Mouse (Mus musculus): Measurements from ENCODE around the gene Ttc13. TPM values are rescaled to one million over a fixed set of nuclear protein-coding genes. Genes with fewer than 3 reads are reported as not detected.

The Ttc13 gene
- polyA plus RNA-seq (2015; fragmentation: Illumina TruSeq; extraction: RNeasy Lipid Tissue Mini Kit (QIAGEN cat#74804); ENCODE audit: insufficient read depth, low read depth, low replicate concordance) = 12.2 TPM

DNA sequence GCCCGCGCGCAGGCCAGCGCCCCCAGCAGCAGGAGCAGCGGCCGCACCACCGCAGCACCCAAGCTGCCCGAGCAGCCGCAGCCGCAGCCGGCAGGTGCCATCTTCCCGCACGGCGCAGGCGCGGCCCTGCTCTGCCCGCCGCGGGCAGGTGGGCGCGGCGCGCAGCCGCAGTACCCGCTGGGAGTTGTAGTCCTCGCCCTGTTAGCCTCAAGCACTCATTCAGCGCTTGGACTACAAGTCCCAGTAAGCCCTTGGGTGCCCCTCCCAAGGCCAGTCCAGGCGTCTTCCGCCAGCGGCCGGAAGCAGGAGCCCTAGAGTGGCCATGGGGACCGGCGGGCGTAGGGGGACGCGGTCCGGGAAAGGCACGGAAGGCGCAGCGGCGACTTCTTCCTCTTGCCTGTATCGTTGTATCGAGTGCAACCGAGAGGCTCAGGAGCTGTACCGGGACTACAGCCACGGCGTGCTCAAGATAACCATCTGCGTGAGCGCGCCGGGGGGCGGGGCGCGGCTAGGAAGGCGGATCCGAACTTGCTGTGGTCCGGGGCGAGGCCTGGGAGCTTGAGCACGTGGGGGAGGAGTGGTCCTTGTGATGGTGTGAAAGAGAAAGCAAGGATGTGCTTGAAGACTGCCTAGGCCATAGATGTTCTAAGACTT is at the start of gene Ttc13, which contains the start of gene Arv1:
Gene Ttc13, minus strand, starts transcription at position 122 of the 654 bp plus-strand sequence.
Gene Arv1, plus strand, starts transcription at position 278 of the 654 bp plus-strand sequence.

DNA sequence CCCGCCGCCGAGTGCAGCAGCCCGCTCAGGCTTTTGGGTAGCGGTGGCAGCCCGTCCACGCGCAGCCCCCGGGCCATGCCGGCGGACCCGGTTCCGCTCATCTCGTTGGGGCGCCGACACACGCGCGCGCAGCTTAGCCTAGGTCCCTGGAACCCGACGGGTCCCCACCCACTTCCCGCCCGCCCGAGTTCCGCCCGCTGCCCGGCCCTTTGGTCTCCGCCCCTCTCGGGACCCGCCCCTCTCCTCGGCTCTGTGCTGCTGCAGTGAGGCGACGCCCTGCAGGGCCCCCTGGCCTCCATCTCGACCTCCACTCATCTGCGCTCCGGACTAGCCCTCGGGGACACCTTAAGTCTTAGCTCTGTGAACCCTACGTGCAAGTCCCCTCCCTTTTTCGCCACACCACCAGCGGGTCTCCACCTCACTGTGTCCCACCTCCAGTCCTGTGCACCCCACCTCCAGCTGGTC is 30.0 kb upstream of the Ttc13 start, which contains the start of gene Fam89a:
Gene Fam89a, minus strand, starts transcription at position 124 of the 465 bp plus-strand sequence.

DNA sequence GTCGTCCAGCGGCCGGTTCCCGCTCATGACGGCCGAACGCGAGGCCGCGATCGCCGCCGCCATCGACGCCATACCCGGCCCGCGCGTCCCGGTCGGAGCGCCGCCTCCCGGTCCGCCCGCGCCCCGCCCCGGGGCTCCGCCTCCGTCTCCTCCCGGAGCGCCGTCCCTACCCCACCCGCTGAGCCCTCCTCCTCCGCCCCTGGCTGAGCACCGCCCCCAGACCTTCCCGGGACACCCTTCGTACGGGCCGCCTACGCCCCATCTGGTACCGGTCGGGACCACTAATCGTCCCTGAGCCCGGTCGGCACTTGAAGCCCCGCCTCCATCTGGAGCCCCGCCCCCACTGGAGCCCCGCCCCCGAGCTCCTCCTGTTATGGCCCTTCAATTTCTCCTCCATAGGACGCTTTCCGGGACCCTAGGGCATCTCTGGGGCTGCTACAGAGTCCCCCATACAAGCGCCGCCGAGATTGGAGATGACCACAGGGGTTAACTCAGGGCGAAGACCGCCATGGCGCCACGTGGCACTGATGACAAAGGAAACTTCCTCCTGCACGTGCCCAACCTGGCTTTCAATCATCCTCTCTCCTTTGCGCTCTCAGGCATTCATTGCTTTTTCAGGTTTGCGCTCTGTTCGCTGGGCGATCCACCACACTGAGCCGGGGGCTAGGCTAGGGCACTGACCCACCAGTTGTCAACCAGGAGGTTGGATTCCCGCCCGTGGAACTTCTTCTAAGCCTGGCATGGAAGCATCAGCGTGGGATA is 58.5 kb downstream of the Ttc13 start, which contains the start of gene 2310022B05Rik:
Gene 2310022B05Rik, minus strand, starts transcription at position 258 of the 762 bp plus-strand sequence.

Other genes with a start within 250 kb of the Ttc13 start
- gene Cog2, start 201.2 kb downstream of the Ttc13 start, polyA plus RNA-seq (2015; fragmentation: Illumina TruSeq; extraction: RNeasy Lipid Tissue Mini Kit (QIAGEN cat#74804); ENCODE audit: insufficient read depth, low read depth, low replicate concordance) = 9.8 TPM
- gene Agt, start 152.3 kb downstream of the Ttc13 start, polyA plus RNA-seq (2015; fragmentation: Illumina TruSeq; extraction: RNeasy Lipid Tissue Mini Kit (QIAGEN cat#74804); ENCODE audit: insufficient read depth, low read depth, low replicate concordance) = 4.0 TPM
- gene Capn9, start 145.9 kb downstream of the Ttc13 start, polyA plus RNA-seq (2015; fragmentation: Illumina TruSeq; extraction: RNeasy Lipid Tissue Mini Kit (QIAGEN cat#74804); ENCODE audit: insufficient read depth, low read depth, low replicate concordance) = not detected
- gene 2310022B05Rik, start 58.6 kb downstream of the Ttc13 start, polyA plus RNA-seq (2015; fragmentation: Illumina TruSeq; extraction: RNeasy Lipid Tissue Mini Kit (QIAGEN cat#74804); ENCODE audit: insufficient read depth, low read depth, low replicate concordance) = 11.0 TPM
- 3.0 TPM for gene Arv1, start 156 bp upstream of the Ttc13 start, polyA plus RNA-seq (2015; fragmentation: Illumina TruSeq; extraction: RNeasy Lipid Tissue Mini Kit (QIAGEN cat#74804); ENCODE audit: insufficient read depth, low read depth, low replicate concordance)
- not detected for gene Fam89a, start 29.8 kb upstream of the Ttc13 start, polyA plus RNA-seq (2015; fragmentation: Illumina TruSeq; extraction: RNeasy Lipid Tissue Mini Kit (QIAGEN cat#74804); ENCODE audit: insufficient read depth, low read depth, low replicate concordance)
- gene Trim67, start 71.1 kb upstream of the Ttc13 start, polyA plus RNA-seq (2015; fragmentation: Illumina TruSeq; extraction: RNeasy Lipid Tissue Mini Kit (QIAGEN cat#74804); ENCODE audit: insufficient read depth, low read depth, low replicate concordance) = not detected
- 27.6 TPM for gene Gnpat, start 141.1 kb upstream of the Ttc13 start, polyA plus RNA-seq (2015; fragmentation: Illumina TruSeq; extraction: RNeasy Lipid Tissue Mini Kit (QIAGEN cat#74804); ENCODE audit: insufficient read depth, low read depth, low replicate concordance)
- 4.8 TPM for gene 2810004N23Rik, start 141.1 kb upstream of the Ttc13 start, polyA plus RNA-seq (2015; fragmentation: Illumina TruSeq; extraction: RNeasy Lipid Tissue Mini Kit (QIAGEN cat#74804); ENCODE audit: insufficient read depth, low read depth, low replicate concordance)
- gene Exoc8, start 175.7 kb upstream of the Ttc13 start, polyA plus RNA-seq (2015; fragmentation: Illumina TruSeq; extraction: RNeasy Lipid Tissue Mini Kit (QIAGEN cat#74804); ENCODE audit: insufficient read depth, low read depth, low replicate concordance) = 2.8 TPM
- gene Sprtn, start 175.9 kb upstream of the Ttc13 start, polyA plus RNA-seq (2015; fragmentation: Illumina TruSeq; extraction: RNeasy Lipid Tissue Mini Kit (QIAGEN cat#74804); ENCODE audit: insufficient read depth, low read depth, low replicate concordance) = 4.5 TPM
- 7.6 TPM for gene Egln1, start 227.3 kb upstream of the Ttc13 start, polyA plus RNA-seq (2015; fragmentation: Illumina TruSeq; extraction: RNeasy Lipid Tissue Mini Kit (QIAGEN cat#74804); ENCODE audit: insufficient read depth, low read depth, low replicate concordance)

All from pancreas, adult 10 weeks (tissue).